Mouse (Mus musculus) cerebellum, adult 11 months (tissue): ENCODE measurements around the gene Nek6.
A peak's percentile ranks its signal among the peaks of the same experiment; 100 is the strongest.

Source experiments
- DNase-seq: peaks from one replicate; pipeline ENCODE4 v3.0.0; 2022

Nek6 gene

GRCm38 (mm10) chr2:38511487-38512307, at the start of gene Nek6:
TSS of gene Nek6 (plus strand) at chr2:38511643.
- peak; percentile 62 for DNase-seq

GRCm38 (mm10) chr2:38462323-38462722, 49.1 kb upstream of the Nek6 start:
- no peak for DNase-seq

- DNase-seq: no peak
Measured at GRCm38 (mm10) chr2:38468845-38469244, 42.6 kb upstream of the Nek6 start.

GRCm38 (mm10) chr2:38471745-38472144, 39.7 kb upstream of the Nek6 start:
- no peak for DNase-seq

- DNase-seq: no peak
Measured at GRCm38 (mm10) chr2:38472829-38473228, 38.6 kb upstream of the Nek6 start.

- no peak for DNase-seq
Measured at GRCm38 (mm10) chr2:38476871-38477496, 34.5 kb upstream of the Nek6 start.

- DNase-seq: no peak
Measured at GRCm38 (mm10) chr2:38477497-38477873, 34.0 kb upstream of the Nek6 start.

- DNase-seq: no peak
Measured at GRCm38 (mm10) chr2:38478683-38479082, 32.8 kb upstream of the Nek6 start.

- no peak for DNase-seq
Measured at GRCm38 (mm10) chr2:38479541-38479940, 31.9 kb upstream of the Nek6 start.

- DNase-seq: no peak
Measured at GRCm38 (mm10) chr2:38481166-38481778, 30.2 kb upstream of the Nek6 start.

- no peak for DNase-seq
Measured at GRCm38 (mm10) chr2:38482122-38482521, 29.3 kb upstream of the Nek6 start.

- no peak for DNase-seq
Measured at GRCm38 (mm10) chr2:38483058-38483704, 28.3 kb upstream of the Nek6 start.

GRCm38 (mm10) chr2:38484556-38484955, 26.9 kb upstream of the Nek6 start:
- no peak for DNase-seq

GRCm38 (mm10) chr2:38485409-38485808, 26.0 kb upstream of the Nek6 start:
- DNase-seq: no peak

- peak; percentile 67 for DNase-seq
Measured at GRCm38 (mm10) chr2:38485957-38486931, 25.2 kb upstream of the Nek6 start.

- no peak for DNase-seq
Measured at GRCm38 (mm10) chr2:38497594-38497993, 13.8 kb upstream of the Nek6 start.

- no peak for DNase-seq
Measured at GRCm38 (mm10) chr2:38501606-38502005, 9.8 kb upstream of the Nek6 start.

GRCm38 (mm10) chr2:38502123-38502522, 9.3 kb upstream of the Nek6 start:
- no peak for DNase-seq

GRCm38 (mm10) chr2:38502747-38503146, 8.7 kb upstream of the Nek6 start:
- DNase-seq: no peak

- no peak for DNase-seq
Measured at GRCm38 (mm10) chr2:38504311-38504710, 7.1 kb upstream of the Nek6 start.

GRCm38 (mm10) chr2:38507181-38507580, 4.3 kb upstream of the Nek6 start:
- DNase-seq: no peak

GRCm38 (mm10) chr2:38509004-38509719, 2.3 kb upstream of the Nek6 start:
- DNase-seq: no peak
